Mouse (Mus musculus) brain, embryonic 14.5 days (tissue): Measurements from ENCODE around the gene Ablim1.

Experiments
- CTCF ChIP-seq: fragments of 200-500 bp; IDR thresholded peaks from 2 replicates; pipeline ENCODE4 v1.5.1; 2012; ENCODE audit warnings: inconsistent platforms, mild to moderate bottlenecking, moderate library complexity, borderline replicate concordance; ENCODE audit not compliant: insufficient read depth, insufficient read length; ENCODE audit errors: extremely low read depth
- POLR2A ChIP-seq: fragments of 200-500 bp; IDR thresholded peaks from 2 replicates; pipeline ENCODE4 v1.6.1; 2012; ENCODE audit warnings: mild to moderate bottlenecking, inconsistent platforms, borderline replicate concordance; ENCODE audit not compliant: poor library complexity, insufficient read depth, insufficient read length, severe bottlenecking; ENCODE audit errors: extremely low read depth

DNA sequence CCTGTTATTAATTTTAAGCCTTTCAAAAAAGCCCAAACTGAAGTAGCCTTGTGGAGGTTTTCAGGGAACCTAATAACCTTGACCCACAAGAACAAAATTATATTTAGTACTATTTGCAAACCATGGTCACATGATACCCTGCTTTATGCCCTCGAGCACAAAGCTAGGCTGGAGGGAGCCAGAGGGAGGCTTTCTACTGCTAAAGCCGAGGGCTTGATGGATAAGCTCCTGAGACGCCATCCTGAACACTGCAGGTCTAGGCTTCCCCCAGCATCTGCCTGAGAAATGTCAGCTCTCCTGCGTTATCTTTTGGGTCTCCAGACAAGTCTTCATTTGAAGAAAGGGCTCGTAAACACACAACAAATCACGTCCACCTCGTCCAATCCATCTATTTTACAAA is 70.4 kb downstream of the Ablim1 start:
- TF ChIP-seq CTCF (no peak), POLR2A (no peak)
